Mouse (Mus musculus): ENCODE data around the gene Mcu.

Gene Mcu

GRCm38 (mm10) chr10:59419516-59419915, 197.0 kb downstream of the Mcu start:
- DNase-seq: no peak

- no peak for DNase-seq
Observed at GRCm38 (mm10) chr10:59416623-59417022, 199.9 kb downstream of the Mcu start.

- DNase-seq: no peak
Observed at GRCm38 (mm10) chr10:59413711-59414110, 202.8 kb downstream of the Mcu start.

- DNase-seq: no peak
Observed at GRCm38 (mm10) chr10:59410264-59410663, 206.2 kb downstream of the Mcu start.

GRCm38 (mm10) chr10:59408499-59408898, 208.0 kb downstream of the Mcu start:
- no peak for DNase-seq

- DNase-seq: no peak
Observed at GRCm38 (mm10) chr10:59403793-59404149, 212.7 kb downstream of the Mcu start.

- no peak for DNase-seq
Observed at GRCm38 (mm10) chr10:59402899-59403792, 213.3 kb downstream of the Mcu start, which contains the start of gene Pla2g12b. Gene Pla2g12b (plus strand): TSS chr10:59403660.

Data from cerebellum, adult 11-12 months (tissue).